Mouse (Mus musculus): Measurements from ENCODE around the gene Tor3a.

The Tor3a gene

GRCm38 (mm10) chr1:156674195-156675000 lies at the start of gene Tor3a:
Gene Tor3a, minus strand, starts transcription at chr1:156674356.
- DNase-seq (ENCODE audit: low spot score in 2 of 2) = no peak

- no peak for DNase-seq (ENCODE audit: low spot score in 2 of 2)
Measured at GRCm38 (mm10) chr1:156722089-156722488, 47.9 kb upstream of the Tor3a start.

- no peak for DNase-seq (ENCODE audit: low spot score in 2 of 2)
Measured at GRCm38 (mm10) chr1:156720046-156720445, 45.9 kb upstream of the Tor3a start.

DNA sequence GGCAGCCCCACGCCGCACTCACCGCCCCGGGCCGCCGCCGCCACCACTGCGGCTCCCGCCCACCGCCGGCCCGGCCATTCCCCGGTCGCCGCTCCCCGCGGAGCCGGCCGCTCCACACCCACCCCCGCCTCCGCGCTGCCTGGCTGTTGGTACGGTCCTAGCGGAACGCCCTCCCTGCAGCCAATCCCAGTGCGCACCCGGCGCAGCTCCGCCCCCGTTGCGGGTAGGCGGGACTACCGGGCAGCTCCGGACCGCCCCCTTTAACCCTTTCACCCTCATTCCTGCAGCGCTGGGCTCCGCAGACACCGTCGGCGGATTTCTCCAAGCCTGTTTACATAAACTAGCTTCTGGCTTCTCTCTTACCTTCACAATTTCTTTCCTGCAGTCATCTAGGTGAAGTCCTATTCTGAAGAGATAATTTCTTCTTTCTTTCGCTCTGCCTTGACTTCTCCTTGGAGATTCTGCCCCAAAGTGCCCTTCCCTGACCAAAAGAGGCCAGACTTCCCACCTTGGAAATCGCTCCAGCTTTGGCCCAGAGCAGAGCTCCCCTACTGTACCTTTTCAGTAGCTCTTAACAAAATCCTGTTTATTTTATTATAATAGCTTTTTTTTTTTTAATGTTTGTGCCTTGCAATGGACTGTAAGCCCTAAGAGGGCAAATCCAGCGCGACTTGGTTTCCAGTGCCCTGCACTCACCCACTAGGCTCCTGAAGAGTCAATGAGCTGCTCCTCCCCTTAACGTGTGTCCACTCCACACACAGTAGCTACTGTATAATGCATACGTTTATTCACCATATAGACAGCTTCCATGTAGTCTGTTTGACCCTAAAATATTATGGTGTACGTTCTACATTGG lies 45.0 kb upstream of the Tor3a start, which contains the start of gene Fam20b:
TSS of gene Fam20b (minus strand) at position 137 of the 856 bp plus-strand sequence.
- DNase-seq (ENCODE audit: low spot score in 2 of 2) = peak; percentile 91 to 93

DNA sequence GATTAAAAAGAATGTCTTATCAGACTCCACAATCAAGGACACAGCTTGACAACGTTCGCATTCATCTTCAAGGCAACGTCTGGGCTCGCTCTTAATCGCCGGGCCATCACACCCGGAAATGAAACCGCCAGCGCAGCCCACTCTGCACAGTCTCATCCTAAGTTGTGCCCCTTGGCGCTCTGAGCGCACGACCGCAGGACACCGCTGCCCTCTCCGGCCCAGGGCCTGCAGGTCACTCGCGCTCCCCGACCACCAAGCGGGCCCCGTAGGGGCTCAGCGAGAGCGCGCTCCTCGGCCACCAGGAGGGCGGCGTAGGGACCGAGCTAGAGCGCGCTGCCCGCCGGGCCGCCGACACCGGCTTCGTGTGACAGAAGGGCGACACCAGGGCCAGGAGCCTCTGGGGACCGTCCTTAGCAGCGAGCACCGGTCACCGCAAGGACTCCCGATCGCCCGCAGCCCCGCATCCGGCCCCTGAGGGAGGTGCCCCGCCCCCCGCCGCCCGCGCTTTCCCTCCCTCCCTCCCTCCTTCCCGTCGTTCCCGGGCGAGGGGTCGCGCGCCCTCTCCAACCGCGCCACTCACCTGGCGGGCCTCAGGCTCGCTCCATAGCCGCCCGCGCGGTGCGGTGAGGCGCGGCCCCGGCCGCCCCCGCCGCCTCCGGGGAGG lies 44.3 kb upstream of the Tor3a start:
- DNase-seq (ENCODE audit: low spot score in 2 of 2) = peak in 1 of 2 experiments; percentile 15

DNA sequence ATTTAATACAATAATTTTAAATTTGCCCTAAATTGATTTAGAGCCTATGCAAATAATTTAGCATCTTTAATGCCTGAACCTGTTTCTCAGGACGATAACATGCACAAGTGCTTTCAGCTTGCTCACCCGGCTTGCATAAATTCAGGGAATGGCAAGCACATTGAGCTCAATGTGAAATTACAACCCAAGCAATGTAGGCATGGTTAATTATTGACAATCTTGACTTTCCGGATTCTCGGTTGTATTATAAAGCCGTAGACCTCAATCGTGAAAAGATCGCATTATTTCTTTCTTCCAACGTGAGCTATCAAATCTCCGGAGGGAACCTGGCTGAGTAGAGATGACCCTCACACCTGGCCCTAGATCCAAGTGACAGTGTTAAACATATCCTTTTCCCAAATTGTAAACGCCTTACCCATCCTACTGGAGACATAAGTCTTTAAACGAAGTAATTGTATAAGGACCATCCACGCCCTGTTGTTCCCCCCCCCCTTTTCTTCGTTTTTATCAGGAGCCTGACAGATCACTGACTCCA lies 43.7 kb upstream of the Tor3a start:
- DNase-seq (ENCODE audit: low spot score in 2 of 2) = no peak

- DNase-seq (ENCODE audit: low spot score in 2 of 2) = no peak
Measured at GRCm38 (mm10) chr1:156716681-156717080, 42.5 kb upstream of the Tor3a start.

- DNase-seq (ENCODE audit: low spot score in 2 of 2) = no peak
Measured at GRCm38 (mm10) chr1:156710472-156711098, 36.4 kb upstream of the Tor3a start.

DNA sequence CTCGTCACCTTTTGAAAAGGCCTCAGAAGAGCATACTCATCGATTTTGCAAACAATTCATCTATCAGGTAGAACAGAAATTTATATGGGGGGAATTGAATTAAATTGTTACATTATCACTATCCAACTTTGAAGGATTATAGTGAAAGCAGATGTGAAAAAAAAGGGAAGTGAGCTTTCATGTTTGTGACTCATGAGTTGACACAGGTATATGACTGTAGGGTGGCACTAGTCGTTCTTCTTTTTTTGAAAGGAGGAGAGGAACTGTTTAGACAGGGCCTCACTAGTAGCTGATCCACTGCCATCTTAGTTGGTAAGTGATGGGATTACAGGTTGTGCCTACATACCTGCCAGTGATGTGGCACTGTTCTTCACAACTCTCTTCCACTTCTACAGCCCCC lies 34.5 kb upstream of the Tor3a start:
- no peak for DNase-seq (ENCODE audit: low spot score in 2 of 2)

GRCm38 (mm10) chr1:156705696-156706285 lies 31.6 kb upstream of the Tor3a start:
- DNase-seq (ENCODE audit: low spot score in 2 of 2) = no peak

- DNase-seq (ENCODE audit: low spot score in 2 of 2) = no peak
Measured at GRCm38 (mm10) chr1:156703444-156703843, 29.3 kb upstream of the Tor3a start.

DNA sequence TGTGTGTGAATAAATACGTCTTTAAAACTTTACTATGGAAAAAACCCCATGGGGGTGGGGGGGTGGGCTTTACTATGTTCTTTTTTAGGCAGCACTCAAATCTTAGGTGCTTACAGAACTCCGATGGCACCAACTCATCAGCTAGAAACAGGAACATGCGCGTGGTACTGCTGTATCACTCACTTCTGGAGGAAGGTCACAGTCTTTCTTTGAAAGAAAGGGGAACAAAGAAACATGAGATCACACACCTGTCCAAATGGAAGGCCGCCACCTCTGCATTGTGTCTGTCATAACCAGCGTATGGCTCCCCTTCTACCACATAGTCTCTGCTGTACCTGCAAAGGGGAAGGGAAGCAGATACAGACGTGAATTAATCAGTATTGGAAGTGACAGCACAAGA lies 28.0 kb upstream of the Tor3a start:
- DNase-seq (ENCODE audit: low spot score in 2 of 2) = no peak

DNA sequence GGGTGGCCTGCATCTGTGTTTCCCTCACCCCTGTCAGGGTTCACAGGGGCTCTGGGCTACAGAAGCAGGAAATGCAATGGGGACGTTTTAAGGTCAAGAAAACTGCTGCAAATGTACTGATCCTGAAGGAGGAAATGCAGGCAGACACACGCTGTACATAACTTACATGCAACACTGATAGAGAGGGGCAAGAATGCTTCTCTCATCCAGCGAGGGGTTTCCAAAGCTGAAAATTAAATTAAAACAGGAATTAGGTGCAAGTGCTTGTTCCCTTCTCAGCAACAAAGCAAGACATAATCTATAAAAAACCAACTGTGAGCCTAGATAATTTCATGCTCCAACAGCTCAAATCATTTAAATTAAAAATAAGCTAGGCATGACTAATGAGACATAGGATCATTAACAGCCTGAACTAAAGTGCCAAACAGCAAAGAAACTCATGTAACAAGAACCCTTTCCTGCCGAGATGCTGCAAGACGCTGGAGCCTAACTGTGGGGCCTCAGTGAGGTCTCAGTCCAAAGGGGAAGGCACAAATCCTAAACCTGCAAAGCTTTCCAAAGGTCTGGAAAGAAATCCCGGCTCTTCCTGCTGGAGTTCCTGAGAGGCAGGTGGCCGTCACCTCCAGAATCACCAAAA lies 12.0 kb upstream of the Tor3a start:
- no peak for DNase-seq (ENCODE audit: low spot score in 2 of 2)

DNA sequence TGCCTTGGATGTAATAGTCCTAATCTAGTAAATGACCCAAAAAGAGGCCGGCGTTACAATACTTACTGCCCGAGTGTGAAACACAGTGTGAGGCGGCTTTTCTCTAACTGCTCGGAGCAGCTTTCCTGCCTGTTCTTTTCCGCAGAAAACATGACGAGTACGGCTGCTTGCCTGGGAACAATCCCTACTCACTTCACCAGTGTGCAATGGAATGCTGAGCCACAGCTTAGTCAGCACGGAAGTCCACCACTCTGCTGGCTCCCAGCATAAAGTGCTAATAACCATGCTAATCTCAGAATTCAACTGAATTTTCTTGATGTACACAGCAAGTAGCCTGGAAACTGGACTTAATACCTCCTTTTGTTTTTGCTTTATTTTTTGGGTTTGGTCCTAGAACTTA lies 5.4 kb upstream of the Tor3a start:
- DNase-seq (ENCODE audit: low spot score in 2 of 2) = no peak

DNA sequence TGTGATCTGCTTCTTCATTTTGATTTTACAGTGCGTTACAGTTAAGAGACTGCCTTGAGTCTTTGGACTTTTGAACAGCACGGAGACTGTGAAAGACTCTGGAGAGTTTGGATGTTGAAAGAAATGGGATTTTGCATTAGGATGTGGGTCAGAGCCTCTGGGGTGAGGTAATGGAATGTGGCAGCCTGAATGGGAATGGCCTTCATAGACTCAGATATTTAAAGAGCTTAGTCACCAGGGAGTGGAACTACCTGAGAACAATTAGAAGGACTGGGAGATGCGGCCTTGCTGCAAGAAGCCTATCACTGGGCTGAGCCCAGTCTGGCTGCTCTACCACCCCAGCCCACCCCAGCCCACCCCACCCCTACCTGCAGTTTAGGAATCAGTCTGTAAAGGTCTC lies 3.1 kb upstream of the Tor3a start:
- DNase-seq (ENCODE audit: low spot score in 2 of 2) = no peak

DNA sequence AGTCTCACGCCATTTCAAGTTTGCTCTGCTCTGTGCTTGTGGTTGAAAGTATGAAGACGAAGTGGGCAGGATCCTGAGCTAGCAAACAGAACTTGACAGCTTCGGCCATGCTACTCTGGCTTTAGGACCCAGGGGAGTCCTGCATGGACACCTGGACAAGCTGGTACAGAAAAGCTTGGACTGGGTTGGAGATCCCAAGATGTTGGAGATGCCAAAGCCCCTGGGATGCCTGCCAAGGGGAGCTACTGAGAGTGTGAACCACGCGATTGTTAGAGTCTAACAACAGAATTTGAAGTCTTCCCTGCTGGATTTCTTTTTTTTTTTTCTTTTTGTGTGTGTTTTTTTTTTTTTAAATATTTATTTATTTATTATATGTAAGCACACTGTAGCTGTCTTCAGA lies 2.4 kb upstream of the Tor3a start:
- DNase-seq (ENCODE audit: low spot score in 2 of 2) = no peak

- DNase-seq (ENCODE audit: low spot score in 2 of 2) = no peak
Measured at GRCm38 (mm10) chr1:156676171-156676570, 2.0 kb upstream of the Tor3a start.

GRCm38 (mm10) chr1:156673476-156674194 lies 521 bp downstream of the Tor3a start:
- DNase-seq (ENCODE audit: low spot score in 2 of 2) = no peak

DNA sequence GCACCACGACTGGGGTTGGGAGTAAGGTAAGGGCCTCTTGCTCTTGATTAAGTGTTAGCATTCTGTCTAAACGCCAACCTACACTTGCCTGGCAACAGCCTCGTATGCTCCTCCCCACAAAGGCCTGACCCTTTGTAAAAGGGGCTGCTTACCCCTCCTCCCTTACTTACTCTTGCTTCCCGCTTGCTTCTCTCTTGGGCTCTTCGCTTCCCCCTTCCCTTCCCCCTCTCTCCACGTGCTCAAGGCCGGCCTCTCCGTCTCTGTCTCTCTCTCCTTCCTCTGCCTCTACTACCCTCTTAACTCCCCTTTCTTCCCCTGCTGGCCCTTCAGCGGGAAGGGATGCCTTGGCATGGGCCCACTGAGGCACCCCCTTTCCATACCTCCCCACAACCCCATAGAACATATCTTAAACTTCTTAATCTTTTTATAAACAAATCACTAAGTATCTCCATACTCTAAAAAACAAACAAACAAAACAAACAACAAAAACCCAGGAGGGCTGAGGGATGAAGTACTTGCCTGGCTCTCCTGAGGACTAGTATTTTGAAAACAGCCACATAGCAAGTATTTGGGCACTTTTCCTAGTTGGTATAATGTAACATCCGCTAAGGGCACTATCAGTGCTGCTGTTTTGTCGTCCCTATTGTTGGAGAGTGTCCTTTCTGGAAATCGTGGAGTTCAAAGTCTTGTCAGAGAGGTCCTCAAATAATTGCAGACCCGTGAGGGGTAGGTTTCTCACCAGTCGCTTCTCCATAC lies 1.3 kb downstream of the Tor3a start:
- DNase-seq (ENCODE audit: low spot score in 2 of 2) = no peak

Measured in frontal cortex, postnatal 25 days (tissue).